Mouse (Mus musculus) CH12.LX (cell line): ENCODE results near the gene Taf1a. TPM values are rescaled to one million over a fixed set of nuclear protein-coding genes. Genes with fewer than 3 reads are reported as not detected.

Experiments
- DNase-seq: peaks from one replicate; pipeline ENCODE4 v3.0.0-alpha.2; 2013; ENCODE audit errors: extremely low read depth
- H3K27ac ChIP-seq: 2 replicates; pipeline ENCODE4 v1.5.1; 2012; ENCODE audit warnings: low read depth, mild to moderate bottlenecking, control low read depth, moderate library complexity; ENCODE audit not compliant: insufficient read depth
- H3K27me3 ChIP-seq: replicated peaks from 2 replicates; pipeline ENCODE3; 2012; ENCODE audit warnings: inconsistent platforms
- H3K36me3 ChIP-seq, 2 experiments: replicated peaks in 1 of 2; 2 replicates each; pipeline versions ENCODE3 to v1.6.1; 2012; ENCODE audit warnings: inconsistent platforms in 1 of 2, low read length in 1 of 2, mild to moderate bottlenecking in 1 of 2, mixed read lengths in 1 of 2, moderate library complexity in 1 of 2; ENCODE audit not compliant: control insufficient read depth in 1 of 2, insufficient read depth in 1 of 2
- H3K4me1 ChIP-seq, 2 experiments: 2 replicates each; pipeline ENCODE4 v1.6.1; 2012; ENCODE audit warnings: inconsistent platforms in 1 of 2, moderate library complexity in 1 of 2; ENCODE audit not compliant: insufficient read depth in 2 of 2, control insufficient read depth in 1 of 2
- H3K4me2 ChIP-seq: 2 replicates; pipeline ENCODE4 v1.6.1; 2012; ENCODE audit warnings: low read depth, mild to moderate bottlenecking, control low read depth; ENCODE audit not compliant: poor library complexity, insufficient read depth, severe bottlenecking
- H3K4me3 ChIP-seq, 3 experiments: fragments of 150-350 bp in 1 of 3; sonication (generic) in 1 of 3; replicated peaks in 1 of 3; 2 replicates each; pipeline versions ENCODE3 to v1.5.1; 2011 to 2012; ENCODE audit warnings: low read depth in 2 of 3, low read length in 2 of 3, mild to moderate bottlenecking in 2 of 3, moderate library complexity in 2 of 3, control low read depth in 1 of 3, improper control_type of control experiment in 1 of 3, inconsistent platforms in 1 of 3, mixed read lengths in 1 of 3; ENCODE audit not compliant: poor library complexity in 1 of 3
- H3K79me2 ChIP-seq: replicated peaks from 2 replicates; pipeline ENCODE4 v1.6.1; 2012; ENCODE audit warnings: mild to moderate bottlenecking, moderate library complexity; ENCODE audit not compliant: control insufficient read depth, poor library complexity, insufficient read depth, severe bottlenecking; ENCODE audit errors: extremely low read depth
- H3K9ac ChIP-seq: 2 replicates; pipeline ENCODE4 v1.6.1; 2012; ENCODE audit warnings: low read depth, mild to moderate bottlenecking, control low read depth, moderate library complexity; ENCODE audit not compliant: insufficient read depth
- H3K9me3 ChIP-seq: replicated peaks from 2 replicates; pipeline ENCODE3; 2012; ENCODE audit warnings: low read length, inconsistent platforms, mixed read lengths
- BHLHE40 ChIP-seq: IDR thresholded peaks from 2 replicates; pipeline ENCODE4 v1.6.1; 2011; ENCODE audit warnings: mild to moderate bottlenecking, low read depth, low read length, improper control_type of control experiment
- CTCF ChIP-seq, 2 experiments: IDR thresholded peaks in 1 of 2; conservative IDR thresholded peaks in 1 of 2; 2 replicates each; pipeline ENCODE4 v1.5.1; 2011 to 2012; ENCODE audit warnings: low read depth in 2 of 2, low read length in 2 of 2, improper control_type of control experiment in 1 of 2, inconsistent platforms in 1 of 2, mild to moderate bottlenecking in 1 of 2, moderate library complexity in 1 of 2
- E2F4 ChIP-seq: IDR thresholded peaks from 2 replicates; pipeline ENCODE4 v1.6.1; 2011; ENCODE audit warnings: low read depth, low read length, improper control_type of control experiment; ENCODE audit not compliant: insufficient replicate concordance
- EP300 ChIP-seq: IDR thresholded peaks from 2 replicates; pipeline ENCODE4 v1.6.1; 2011; ENCODE audit warnings: low read length, improper control_type of control experiment
- ETS1 ChIP-seq: conservative IDR thresholded peaks from 2 replicates; pipeline ENCODE4 v1.6.1; 2012; ENCODE audit warnings: low read depth, mild to moderate bottlenecking, inconsistent platforms, low read length, improper control_type of control experiment, moderate library complexity
- GABPA ChIP-seq: IDR thresholded peaks from 2 replicates; pipeline ENCODE4 v1.6.1; 2012; ENCODE audit warnings: low read depth, low read length, improper control_type of control experiment, inconsistent platforms; ENCODE audit not compliant: insufficient replicate concordance
- HCFC1 ChIP-seq: IDR thresholded peaks from 2 replicates; pipeline ENCODE4 v1.6.1; 2012; ENCODE audit warnings: low read depth, mild to moderate bottlenecking, inconsistent platforms, low read length, improper control_type of control experiment
- JUN ChIP-seq: IDR thresholded peaks from 2 replicates; pipeline ENCODE4 v1.6.1; 2011; ENCODE audit warnings: low read depth, mild to moderate bottlenecking, low read length, improper control_type of control experiment, moderate library complexity; ENCODE audit not compliant: insufficient read depth
- KAT2A ChIP-seq: IDR thresholded peaks from 2 replicates; pipeline ENCODE4 v1.6.1; 2012; ENCODE audit warnings: low read length, improper control_type of control experiment, inconsistent platforms; ENCODE audit not compliant: insufficient replicate concordance
- MAZ ChIP-seq: IDR thresholded peaks from 2 replicates; pipeline ENCODE4 v1.6.1; 2012; ENCODE audit warnings: low read depth, mild to moderate bottlenecking, inconsistent platforms, low read length, improper control_type of control experiment, moderate library complexity
- MEF2A ChIP-seq: IDR thresholded peaks from 2 replicates; pipeline ENCODE4 v1.6.1; 2014; ENCODE audit warnings: low read depth, mild to moderate bottlenecking, inconsistent platforms, low read length, improper control_type of control experiment, borderline replicate concordance
- MXI1 ChIP-seq: IDR thresholded peaks from 2 replicates; pipeline ENCODE4 v1.6.1; 2011; ENCODE audit warnings: mild to moderate bottlenecking, low read depth, low read length, improper control_type of control experiment
- NELFE ChIP-seq: IDR thresholded peaks from 2 replicates; pipeline ENCODE4 v1.6.1; 2011; ENCODE audit warnings: low read depth, low read length, improper control_type of control experiment
- NRF1 ChIP-seq: IDR thresholded peaks from 2 replicates; pipeline ENCODE4 v1.6.1; 2014; ENCODE audit warnings: low read depth, mild to moderate bottlenecking, inconsistent platforms, low read length, improper control_type of control experiment, moderate library complexity
- POLR2AphosphoS2 ChIP-seq: IDR thresholded peaks from 2 replicates; pipeline ENCODE4 v1.6.1; 2011; ENCODE audit warnings: low read depth, low read length, improper control_type of control experiment
- RCOR1 ChIP-seq: conservative IDR thresholded peaks from 2 replicates; pipeline ENCODE4 v1.6.1; 2012; ENCODE audit warnings: low read depth, mild to moderate bottlenecking, inconsistent platforms, low read length, improper control_type of control experiment
- SMC3 ChIP-seq: IDR thresholded peaks from 2 replicates; pipeline ENCODE4 v1.6.1; 2011; ENCODE audit warnings: low read depth, low read length, improper control_type of control experiment
- ZKSCAN1 ChIP-seq: IDR thresholded peaks from 2 replicates; pipeline ENCODE4 v1.6.1; 2012; ENCODE audit warnings: low read depth, inconsistent platforms, low read length, improper control_type of control experiment, borderline replicate concordance
- dilution Hi-C: fragments of 300-500 bp; cut with MboI; formaldehyde crosslinking; loops from 2 replicates; pipeline ENCODE4 v1.14.3; 2020; ENCODE audit warnings: low sequenced_read_pairs; ENCODE audit not compliant: extremely low pct_unique_long_range_greater_than_20kb, extremely low pct_ligation_motif_present
- in situ Hi-C: fragments of 300-500 bp; cut with MboI; formaldehyde crosslinking; loops from 3 replicates; pipeline ENCODE4 v1.14.3; 2019; ENCODE audit warnings: low sequenced_read_pairs, low pct_ligation_motif_present, low pct_unique_long_range_greater_than_20kb, mixed read lengths
- polyA plus RNA-seq: library from polyadenylated mRNA; unstranded; fragments of >175 nt; gene quantifications from 2 replicates; pipeline ENCODE4 v1.2.1, GENCODE M21; 2012; ENCODE audit warnings: low read depth; ENCODE audit not compliant: insufficient read length
- total RNA-seq, 2 experiments: library from RNA; depleted of rRNA; stranded (reverse); fragments of 300-350 nt in 1 of 2; fragments of >200 nt in 1 of 2; gene quantifications; 2 replicates each; pipeline ENCODE4 v1.2.3; 2012 to 2014

Taf1a gene
- total and polyA plus RNA-seq, 3 experiments = 12.3 to 27.2 (median 21.9) TPM

GRCm38 (mm10) chr1:183358901-183359300 is 29.9 kb upstream of the Taf1a start:
- TF ChIP-seq NRF1 (no peak), KAT2A (no peak), CTCF (conservative IDR thresholded peaks at IDR 0.05 in 1 of 2, IDR thresholded peaks at IDR 0.05 in 1 of 2; ENCODE audit: low read depth in 2 of 2, low read length in 2 of 2) (no peak), ZKSCAN1 (no peak), HCFC1 (no peak), JUN (no peak), EP300 (no peak), MEF2A (no peak), GABPA (no peak), BHLHE40 (no peak), E2F4 (no peak), ETS1 (no peak), NELFE (no peak), RCOR1 (no peak), MAZ (no peak)
- Histone ChIP-seq H3K27ac (no peak overlapping the region), H3K4me1 (no peaks in the 10 kb centered on the region), H3K9me3 (no peaks in the 10 kb centered on the region), H3K9ac (no peak overlapping the region), H3K4me3 (no peak overlapping the region), H3K79me2 (no peaks in the 10 kb centered on the region; the same call in 1 of the 2 replicates), H3K27me3 (no peaks in the 10 kb centered on the region), H3K4me2 (no peak overlapping the region), H3K36me3 (peaks cover 50 to 87% of the 10 kb centered on the region in 2 experiments)
- DNase-seq = no peak
- dilution Hi-C loops = no loop called here
- in situ Hi-C loops = no loop called here

GRCm38 (mm10) chr1:183362301-183362700 is 26.5 kb upstream of the Taf1a start:
- H3K9ac ChIP-seq = no peak overlapping the region
- H3K4me3 ChIP-seq = no peak overlapping the region
- no peaks in the 10 kb centered on the region for H3K4me1 ChIP-seq
- no peak overlapping the region for H3K4me2 ChIP-seq
- no peak for DNase-seq
- in situ Hi-C loops = no loop called here
- no peaks in the 10 kb centered on the region for H3K27me3 ChIP-seq
- peaks cover 4% of the 10 kb centered on the region for H3K79me2 ChIP-seq
- TF ChIP-seq SMC3 = no peak
- TF ChIP-seq MXI1 = no peak
- TF ChIP-seq ZKSCAN1 = no peak
- TF ChIP-seq POLR2AphosphoS2 = no peak
- no peak overlapping the region for H3K27ac ChIP-seq
- H3K36me3 ChIP-seq = peaks cover 50 to 90% of the 10 kb centered on the region in 2 experiments
- dilution Hi-C loops = no loop called here
- H3K9me3 ChIP-seq = no peaks in the 10 kb centered on the region
